Mouse (Mus musculus) frontal cortex, postnatal 14 days (tissue): ENCODE data around the gene Allc.

Experiments used
- DNase-seq, 2 experiments: peaks; one replicate each; pipeline ENCODE4 v3.0.0; 2022; ENCODE audit warnings: low spot score in 2 of 2

The Allc gene

GRCm38 (mm10) chr12:28579132-28579531 is 3.2 kb downstream of the Allc start:
- DNase-seq: no peak

GRCm38 (mm10) chr12:28578147-28578546 is 4.2 kb downstream of the Allc start:
- DNase-seq: no peak

DNA sequence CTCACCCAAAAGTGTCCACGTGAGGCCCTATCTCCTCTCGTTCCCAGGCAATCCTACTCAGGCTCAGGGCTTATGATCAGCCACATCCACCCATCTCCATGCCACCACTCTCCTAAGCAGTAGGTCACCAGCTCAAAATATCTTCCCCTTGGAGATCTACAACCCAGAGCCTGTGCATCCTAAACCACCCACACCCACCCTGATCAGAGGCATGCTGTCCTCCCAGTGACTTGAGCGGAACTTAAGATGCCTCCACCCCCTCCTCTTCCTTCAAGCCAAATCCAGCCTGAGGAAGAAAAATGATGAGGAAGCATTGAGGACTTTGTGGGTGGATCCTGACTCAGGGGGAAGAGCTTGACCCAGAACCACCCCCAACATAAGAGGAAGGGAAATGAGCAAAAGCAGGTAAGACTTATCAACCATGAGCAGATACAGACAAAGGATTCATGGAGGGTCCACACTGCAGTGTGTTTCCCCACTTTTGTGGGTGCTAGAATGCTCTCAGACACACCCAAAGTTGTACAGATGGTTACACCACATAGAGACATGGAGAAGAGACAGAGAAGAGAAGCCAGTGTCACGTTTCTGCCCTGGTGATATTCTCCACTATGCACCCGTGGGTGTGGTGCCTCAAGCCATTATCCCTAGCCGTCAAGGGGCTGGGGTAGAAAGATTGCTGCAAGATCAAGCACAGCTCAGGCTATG is 6.8 kb downstream of the Allc start:
- no peak for DNase-seq

DNA sequence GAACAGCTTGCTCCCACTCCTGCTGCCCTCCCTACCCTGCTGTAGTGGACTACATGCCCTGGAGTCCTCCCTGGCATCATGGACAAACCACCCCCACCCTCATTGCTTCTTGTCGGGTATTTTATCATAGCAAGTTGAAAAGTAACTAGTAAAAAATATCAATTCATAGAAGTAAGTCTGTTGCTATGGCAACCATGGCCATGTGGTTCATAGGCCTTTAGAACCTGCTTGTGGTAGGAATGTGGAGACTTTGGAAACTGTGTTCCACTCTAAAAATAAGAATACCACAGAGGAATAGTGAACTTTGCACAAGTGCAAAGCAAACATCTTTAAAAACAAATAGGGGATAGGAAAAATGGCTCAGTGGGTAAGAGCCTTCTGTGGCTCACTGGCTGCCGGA is 10.1 kb downstream of the Allc start:
- DNase-seq: no peak

DNA sequence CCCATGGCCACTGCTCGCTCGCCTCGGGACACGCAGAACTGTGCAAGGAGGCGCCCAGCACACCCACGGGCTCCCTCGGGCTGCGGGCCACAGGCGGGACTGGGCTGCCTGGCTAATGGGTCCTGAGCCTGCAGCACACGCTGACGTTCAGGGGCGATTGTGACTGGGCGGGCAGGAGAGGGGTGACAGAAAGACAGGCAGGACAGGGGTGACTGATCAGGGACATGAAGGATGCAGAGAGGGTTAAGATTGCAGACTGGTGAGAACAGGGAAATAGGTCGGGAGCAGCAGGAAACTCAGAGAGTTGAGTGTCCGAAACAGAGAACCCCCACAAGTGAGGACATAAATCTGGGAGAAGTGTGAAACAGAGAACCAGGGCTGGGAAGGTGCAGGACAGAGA is 30.0 kb downstream of the Allc start, which contains the start of gene Dcdc2c:
Gene Dcdc2c, minus strand, starts transcription at position 101 of the 400 bp plus-strand sequence.
- no peak for DNase-seq

DNA sequence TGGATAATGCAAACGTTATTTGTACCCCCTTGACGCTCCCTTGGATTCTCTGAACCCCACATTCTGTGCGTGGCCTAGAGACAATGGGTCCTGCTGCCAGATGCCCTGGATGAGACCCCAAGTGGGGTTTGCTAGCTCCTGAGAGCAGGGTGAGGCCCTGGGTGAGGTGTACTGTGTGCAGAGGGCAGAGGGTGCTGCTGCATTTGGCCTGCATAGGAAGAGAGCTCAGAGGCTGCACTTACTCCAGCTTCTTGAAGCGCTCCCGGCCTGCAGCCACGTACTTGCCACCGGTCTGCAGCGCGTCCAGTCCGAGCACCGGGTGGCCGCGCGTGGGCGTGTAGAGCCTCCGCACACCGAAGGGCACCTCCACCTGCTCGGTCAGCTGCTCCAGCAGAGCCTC is 30.5 kb downstream of the Allc start:
- no peak for DNase-seq

GRCm38 (mm10) chr12:28548887-28549286 is 33.4 kb downstream of the Allc start:
- DNase-seq: no peak

DNA sequence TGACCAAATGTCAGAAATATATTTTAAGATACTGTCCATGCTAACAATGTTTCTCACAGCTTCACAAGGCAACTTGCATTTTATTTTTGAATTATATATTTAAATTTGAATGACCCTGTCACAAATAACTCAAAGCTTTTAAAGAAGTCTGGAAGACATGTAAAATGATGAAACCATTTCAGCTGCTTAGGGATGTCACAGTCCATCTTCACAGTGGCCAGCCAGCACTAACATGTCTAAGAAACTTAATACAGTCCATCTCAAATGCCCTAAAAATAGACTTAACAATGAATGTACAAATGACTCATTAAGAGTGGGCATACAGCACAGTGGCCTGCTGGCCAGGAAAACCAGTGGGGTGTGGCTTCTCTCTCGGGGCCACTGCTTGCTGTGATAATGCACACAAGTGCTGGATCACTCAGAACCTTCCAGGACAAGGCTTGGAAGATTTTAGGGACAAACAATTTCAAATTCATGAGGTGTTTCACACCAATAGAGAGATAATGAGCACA is 68.0 kb downstream of the Allc start:
- no peak for DNase-seq

DNA sequence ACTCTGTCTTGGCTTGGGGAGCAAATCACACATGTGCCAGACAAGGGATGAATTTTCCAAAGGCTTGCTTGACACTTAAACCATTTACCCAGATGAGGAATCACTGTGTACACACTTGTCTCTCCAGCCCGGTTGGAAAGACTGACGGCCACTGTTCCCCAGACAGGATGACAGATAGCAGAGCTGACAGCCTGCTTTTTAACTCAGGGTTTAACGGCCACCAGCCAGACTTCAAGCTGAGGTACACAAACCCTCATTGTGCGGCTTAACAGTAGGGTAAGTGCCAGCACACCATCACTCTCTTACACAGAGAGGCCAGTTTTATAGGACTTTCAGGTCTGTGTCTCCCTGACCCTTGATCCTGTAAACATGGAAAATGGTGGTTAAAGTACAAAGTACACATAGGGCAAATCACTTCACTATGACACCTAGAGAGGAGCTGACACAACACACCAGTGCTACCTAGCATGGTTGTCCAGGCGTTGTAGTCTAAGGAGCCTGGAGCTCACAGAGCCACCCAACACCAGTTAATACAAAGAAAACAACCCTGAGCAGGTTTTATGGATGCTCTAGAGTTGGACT is 72.5 kb downstream of the Allc start:
- DNase-seq: no peak
